Mouse (Mus musculus) hindbrain, embryonic 10.5 days (tissue): ENCODE data around the gene Cenph. TPM values are rescaled to one million over a fixed set of nuclear protein-coding genes. Genes with fewer than 3 reads are reported as not detected.
"Not testable (repeated sequence)": the region's sequence is repeated elsewhere in the genome, so short reads cannot be mapped to it uniquely, and the experiment has no call there.

Source experiments
- DNase-seq: peaks from one replicate; pipeline ENCODE4 v3.0.0-alpha.2; 2017; ENCODE audit warnings: low spot score
- H3K27ac ChIP-seq: fragments of 300-500 bp; sonication (generic); 2 replicates; pipeline ENCODE4 v1.5.1; 2016; ENCODE audit warnings: mild to moderate bottlenecking, moderate library complexity
- H3K27me3 ChIP-seq: fragments of 300-500 bp; sonication (generic); 2 replicates; pipeline ENCODE4 v1.6.1; 2016; ENCODE audit warnings: mild to moderate bottlenecking; ENCODE audit not compliant: poor library complexity, insufficient read depth, severe bottlenecking
- H3K36me3 ChIP-seq: fragments of 300-500 bp; sonication (generic); 2 replicates; pipeline ENCODE4 v1.6.1; 2016; ENCODE audit warnings: mild to moderate bottlenecking, moderate library complexity
- H3K4me1 ChIP-seq: fragments of 300-500 bp; sonication (generic); replicated peaks from 2 replicates; pipeline ENCODE4 v1.6.1; 2016; ENCODE audit warnings: mild to moderate bottlenecking
- H3K4me3 ChIP-seq: fragments of 300-500 bp; sonication (generic); 2 replicates; pipeline ENCODE4 v1.5.1; 2016; ENCODE audit warnings: mild to moderate bottlenecking, moderate library complexity
- H3K9me3 ChIP-seq: fragments of 300-500 bp; sonication (generic); 2 replicates; pipeline ENCODE4 v1.6.1; 2016; ENCODE audit warnings: mild to moderate bottlenecking, moderate library complexity
- WGBS: fragments of 180-500 bp; shearing (Covaris S2); methylation state at CpG from one replicate; pipeline ENCODE4 v1.1.7; 2016; 5-methylcytosine and 5-hydroxymethylcytosine counted together
- polyA plus RNA-seq: library from polyadenylated mRNA; unstranded; fragments of >200 nt; fragmentation: Nextera tagmentation; extraction: Ambion mirVana; gene quantifications from 2 replicates; pipeline ENCODE4 v1.2.1, GENCODE M21; 2016

Gene Cenph
- polyA plus RNA-seq = 51.5 and 57.8 TPM in 2 replicates

DNA sequence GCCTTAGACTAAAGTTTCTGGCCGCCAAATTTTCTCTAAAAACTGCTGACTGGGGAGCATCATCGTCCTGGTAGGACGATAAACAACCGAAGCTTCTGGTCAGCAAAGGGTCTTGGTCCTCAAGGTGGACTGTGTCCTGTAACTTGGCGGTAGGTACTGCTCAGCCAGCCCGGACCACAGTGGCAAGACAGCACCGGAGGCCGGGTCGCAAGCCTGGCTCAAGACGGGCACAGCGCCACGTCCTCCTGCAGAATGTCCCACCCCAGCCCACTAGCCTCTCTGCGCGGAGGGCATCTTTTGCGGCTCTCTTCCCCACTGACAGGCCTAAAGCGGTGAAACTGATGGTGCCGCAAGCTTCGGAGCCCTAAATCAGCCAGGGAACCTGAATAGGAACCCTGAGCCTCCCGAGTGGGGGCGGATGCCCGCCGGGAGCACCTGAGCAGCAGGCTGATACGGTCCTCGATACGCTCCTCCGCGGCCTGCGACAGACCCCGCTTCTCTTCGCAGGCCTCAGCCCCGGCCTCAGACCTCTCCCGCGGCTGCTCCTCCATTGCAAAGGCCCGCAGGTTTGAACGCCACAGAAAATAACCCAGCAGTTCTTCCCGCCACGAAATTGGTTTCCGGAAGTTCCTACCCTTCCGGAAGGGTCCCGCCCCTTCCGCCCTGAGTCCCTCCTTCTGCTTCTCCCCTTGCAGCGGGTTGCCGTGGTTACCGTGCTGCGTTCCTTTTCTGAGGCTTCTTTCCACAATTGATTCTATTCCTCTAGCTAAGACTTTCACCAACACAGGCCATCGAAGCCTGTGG lies at the start of gene Cenph:
Gene Cenph, minus strand, starts transcription at position 648 of the 804 bp plus-strand sequence.
- Histone ChIP-seq H3K9me3 (no peaks in the 10 kb centered on the region), H3K36me3 (peaks cover 63% of the 10 kb centered on the region), H3K4me1 (peaks cover 22% of the 10 kb centered on the region), H3K27ac (peak within 1 kb of the TSS; percentile 88), H3K27me3 (no peaks in the 10 kb centered on the region), H3K4me3 (peak within 1 kb of the TSS; percentile 95)
- peak; percentile 90 for DNase-seq
- under 1% methylated on average over 46 of the region's 46 CpGs for WGBS

- Histone ChIP-seq H3K36me3 (peaks cover 83% of the 10 kb centered on the region), H3K4me3 (no peak overlapping the region), H3K4me1 (no peaks in the 10 kb centered on the region), H3K27ac (no peak overlapping the region), H3K9me3 (no peaks in the 10 kb centered on the region), H3K27me3 (no peaks in the 10 kb centered on the region)
- no peak for DNase-seq
- WGBS = 96% methylated on average over 3 of the region's 3 CpGs
Observed at GRCm38 (mm10) chr13:100824916-100825315, 49.2 kb upstream of the Cenph start.

- peaks cover 89% of the 10 kb centered on the region for H3K36me3 ChIP-seq
- no peaks in the 10 kb centered on the region for H3K4me1 ChIP-seq
- 92% methylated on average over 6 of the region's 6 CpGs for WGBS
- no peak overlapping the region for H3K4me3 ChIP-seq
- no peaks in the 10 kb centered on the region for H3K27me3 ChIP-seq
- no peak for DNase-seq
- no peak overlapping the region for H3K27ac ChIP-seq
- H3K9me3 ChIP-seq = no peaks in the 10 kb centered on the region
Observed at GRCm38 (mm10) chr13:100824306-100824705, 48.6 kb upstream of the Cenph start.

GRCm38 (mm10) chr13:100823863-100824262 lies 48.2 kb upstream of the Cenph start:
- Histone ChIP-seq H3K4me3 (no peak overlapping the region), H3K4me1 (no peaks in the 10 kb centered on the region), H3K36me3 (peaks cover 93% of the 10 kb centered on the region), H3K27me3 (no peaks in the 10 kb centered on the region), H3K9me3 (no peaks in the 10 kb centered on the region), H3K27ac (no peak overlapping the region)
- DNase-seq = no peak
- WGBS = 94% methylated on average over 3 of the region's 3 CpGs

DNA sequence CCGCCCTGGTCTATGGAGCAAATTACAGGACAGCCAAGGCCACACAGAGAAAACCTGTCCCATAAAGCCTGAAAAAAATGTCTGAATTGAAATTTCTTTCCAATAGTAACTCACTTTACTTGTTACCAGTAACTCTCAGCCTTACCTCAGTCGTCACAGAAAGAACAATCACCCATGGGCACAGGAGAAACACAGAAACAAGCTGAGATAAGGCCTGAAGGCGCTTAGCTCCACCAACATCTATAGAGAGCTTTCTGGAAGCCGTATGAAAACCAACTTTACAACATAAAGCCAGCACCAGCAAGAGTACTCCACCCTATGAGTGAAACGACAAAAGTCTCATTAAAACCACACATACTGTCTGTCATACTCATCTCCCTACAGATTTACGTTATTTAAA lies 38.8 kb upstream of the Cenph start:
- no peaks in the 10 kb centered on the region for H3K27me3 ChIP-seq
- no peak overlapping the region for H3K4me3 ChIP-seq
- WGBS = 94% methylated on average over 6 of the region's 6 CpGs
- no peaks in the 10 kb centered on the region for H3K4me1 ChIP-seq
- peaks cover 94% of the 10 kb centered on the region for H3K36me3 ChIP-seq
- H3K9me3 ChIP-seq = no peaks in the 10 kb centered on the region
- DNase-seq = no peak
- H3K27ac ChIP-seq = no peak overlapping the region

DNA sequence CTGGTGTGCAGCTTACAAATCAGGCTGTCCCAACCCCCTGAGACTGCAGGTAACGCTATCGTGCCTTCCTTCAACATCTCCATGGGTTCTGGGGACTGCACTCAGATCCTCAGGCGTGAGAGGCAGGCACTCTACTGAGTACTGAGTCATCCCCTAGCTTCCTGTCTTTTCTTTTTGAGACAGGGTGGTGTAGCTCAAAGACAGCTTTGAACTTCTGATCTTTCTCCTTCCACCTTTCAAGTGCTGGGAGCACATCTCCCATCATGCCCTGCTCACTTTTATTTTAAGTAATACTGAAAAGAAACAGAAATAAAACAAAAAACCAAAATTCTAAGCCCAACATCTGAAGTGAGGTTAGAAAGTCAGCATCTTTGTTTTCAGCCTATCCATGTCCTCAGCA lies 30.1 kb upstream of the Cenph start:
- no peak overlapping the region for H3K4me3 ChIP-seq
- 96% methylated on average over 3 of the region's 3 CpGs for WGBS
- H3K9me3 ChIP-seq = no peaks in the 10 kb centered on the region
- H3K4me1 ChIP-seq = no peaks in the 10 kb centered on the region
- H3K36me3 ChIP-seq = peaks cover 94% of the 10 kb centered on the region
- no peak for DNase-seq
- H3K27me3 ChIP-seq = no peaks in the 10 kb centered on the region
- H3K27ac ChIP-seq = no peak overlapping the region

GRCm38 (mm10) chr13:100797171-100797570 lies 21.5 kb upstream of the Cenph start:
- no peaks in the 10 kb centered on the region for H3K9me3 ChIP-seq
- WGBS = 90% methylated on average over 6 of the region's 6 CpGs
- no peaks in the 10 kb centered on the region for H3K4me1 ChIP-seq
- H3K27ac ChIP-seq = no peak overlapping the region
- H3K4me3 ChIP-seq = no peak overlapping the region
- peaks cover 26% of the 10 kb centered on the region for H3K36me3 ChIP-seq
- H3K27me3 ChIP-seq = no peaks in the 10 kb centered on the region
- DNase-seq = no peak

- no peak overlapping the region for H3K27ac ChIP-seq
- no peaks in the 10 kb centered on the region for H3K27me3 ChIP-seq
- 84% methylated on average over 3 of the region's 3 CpGs for WGBS
- no peak overlapping the region for H3K4me3 ChIP-seq
- peaks cover 11% of the 10 kb centered on the region for H3K36me3 ChIP-seq
- peaks cover 14% of the 10 kb centered on the region for H3K4me1 ChIP-seq
- DNase-seq = no peak
- H3K9me3 ChIP-seq = no peaks in the 10 kb centered on the region
Observed at GRCm38 (mm10) chr13:100789083-100789482, 13.4 kb upstream of the Cenph start.

DNA sequence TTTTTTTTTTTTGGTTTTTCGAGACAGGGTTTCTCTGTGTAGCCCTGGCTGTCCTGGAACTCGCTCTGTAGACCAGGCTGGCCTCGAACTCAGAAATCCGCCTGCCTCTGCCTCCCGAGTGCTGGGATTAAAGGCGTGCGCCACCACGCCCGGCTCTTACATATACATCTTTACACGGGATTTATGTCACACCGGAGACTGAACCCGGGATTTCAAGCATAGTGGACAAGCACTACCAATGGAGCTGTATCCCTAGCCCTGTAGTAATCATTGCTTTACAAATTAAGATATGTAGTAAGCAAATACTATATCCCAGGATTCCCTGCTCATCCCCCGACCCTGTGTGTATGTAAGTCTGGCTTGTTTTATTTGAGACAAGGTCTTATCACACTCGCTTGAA lies 12.4 kb upstream of the Cenph start:
- 92% methylated on average over 13 of the region's 14 CpGs for WGBS
- not testable (repeated sequence) for H3K27me3 ChIP-seq, H3K9me3 ChIP-seq, H3K27ac ChIP-seq, H3K4me3 ChIP-seq, DNase-seq
- peaks cover 19% of the 10 kb centered on the region for H3K4me1 ChIP-seq
- peaks cover 22% of the 10 kb centered on the region for H3K36me3 ChIP-seq

DNA sequence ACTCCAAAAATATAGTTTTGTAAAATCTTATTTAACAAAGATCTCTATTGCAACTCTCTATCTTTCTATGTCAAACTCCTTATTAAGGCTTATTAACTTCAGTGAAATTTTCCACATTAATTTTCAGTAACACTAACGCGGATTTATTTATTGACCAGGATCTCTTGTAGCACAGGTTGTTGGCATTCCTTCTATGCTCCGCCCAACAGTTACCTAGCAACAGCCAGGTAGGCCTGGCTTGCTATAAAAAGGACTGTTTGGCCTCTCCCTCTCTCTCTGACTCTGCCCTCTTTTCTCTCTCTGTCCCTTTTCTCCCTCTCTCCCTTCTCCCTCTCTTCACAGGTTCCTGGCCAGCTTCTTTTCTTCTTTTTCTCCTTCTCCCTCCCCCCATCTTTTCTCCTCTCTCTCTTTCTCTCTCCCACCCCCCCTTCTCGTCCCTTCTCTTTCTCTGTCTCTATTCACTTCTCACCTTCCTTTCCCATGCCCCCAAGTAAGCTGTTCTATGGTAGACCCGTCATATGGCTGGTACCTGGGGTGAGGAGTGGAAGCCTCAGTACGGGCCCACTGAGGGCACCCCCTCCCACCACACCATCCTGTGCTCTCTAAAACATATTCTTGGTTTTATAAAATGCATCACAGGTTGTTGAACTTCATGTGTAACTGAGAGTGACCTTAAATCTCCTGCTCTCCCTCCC lies 11.8 kb upstream of the Cenph start:
- 66% methylated on average over 6 of the region's 6 CpGs for WGBS
- no peaks in the 10 kb centered on the region for H3K9me3 ChIP-seq
- no peaks in the 10 kb centered on the region for H3K27me3 ChIP-seq
- peaks cover 19% of the 10 kb centered on the region for H3K4me1 ChIP-seq
- peaks cover 28% of the 10 kb centered on the region for H3K36me3 ChIP-seq
- no peak overlapping the region for H3K4me3 ChIP-seq
- DNase-seq = no peak
- no peak overlapping the region for H3K27ac ChIP-seq

DNA sequence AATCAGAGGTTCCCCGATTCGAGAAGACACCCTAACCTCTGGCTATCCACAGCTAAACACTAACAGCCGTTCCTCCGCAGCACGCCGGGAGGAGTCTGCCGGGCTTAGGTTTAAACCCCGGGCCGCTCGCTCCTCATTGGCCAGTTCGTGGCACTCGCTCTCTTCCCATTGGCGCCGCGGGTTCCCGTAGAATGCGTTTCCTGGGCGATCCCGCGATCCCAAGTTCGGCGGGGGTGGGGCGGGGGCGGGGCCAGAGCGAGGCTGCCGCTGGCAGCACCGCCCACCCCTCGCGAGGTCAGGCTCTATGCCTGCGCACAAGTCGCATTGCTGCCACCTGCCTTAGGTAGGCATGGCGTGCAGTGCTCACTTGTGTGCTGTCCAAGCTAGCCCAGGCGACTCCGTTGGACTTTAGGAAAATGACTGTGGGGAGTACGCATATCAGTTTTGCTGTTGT lies 10.7 kb upstream of the Cenph start, which contains the start of gene Ccnb1:
Gene Ccnb1, minus strand, starts transcription at position 157 of the 454 bp plus-strand sequence.
- no peaks in the 10 kb centered on the region for H3K9me3 ChIP-seq
- H3K27me3 ChIP-seq = no peaks in the 10 kb centered on the region
- H3K36me3 ChIP-seq = peaks cover 38% of the 10 kb centered on the region
- DNase-seq = peak; percentile 98
- H3K27ac ChIP-seq = peak within 1 kb of the TSS; percentile 97
- under 1% methylated on average over 35 of the region's 35 CpGs for WGBS
- peak within 1 kb of the TSS; percentile 93 for H3K4me3 ChIP-seq
- H3K4me1 ChIP-seq = peaks cover 19% of the 10 kb centered on the region

- peak; percentile 35 for DNase-seq
- WGBS = under 1% methylated on average over 30 of the region's 30 CpGs
- Histone ChIP-seq H3K27me3 (no peaks in the 10 kb centered on the region), H3K36me3 (peaks cover 43% of the 10 kb centered on the region), H3K4me1 (peaks cover 19% of the 10 kb centered on the region), H3K4me3 (peak overlapping the region; percentile 93), H3K9me3 (no peaks in the 10 kb centered on the region), H3K27ac (peak overlapping the region; percentile 97)
Observed at GRCm38 (mm10) chr13:100785806-100786413, 10.2 kb upstream of the Cenph start.

DNA sequence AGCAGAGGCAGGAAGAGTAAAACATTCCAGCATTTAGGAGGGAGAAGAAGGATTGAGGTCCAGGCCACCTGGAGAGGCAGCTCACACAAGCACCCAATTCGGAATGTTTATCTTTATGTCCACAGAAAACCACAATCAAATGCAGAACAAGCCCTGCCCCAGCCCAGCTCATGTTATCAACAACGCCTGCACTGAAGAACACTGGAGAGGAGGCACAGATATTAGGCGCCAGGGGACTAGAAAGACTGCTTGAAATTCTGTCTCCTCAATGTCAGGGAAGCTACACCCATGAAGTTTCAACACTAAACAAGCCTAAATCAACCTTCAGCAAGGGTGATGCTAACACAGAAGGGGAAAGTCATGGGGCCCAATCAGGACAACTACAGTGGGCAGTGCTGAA lies 1.8 kb upstream of the Cenph start:
- H3K27me3 ChIP-seq = no peaks in the 10 kb centered on the region
- peaks cover 63% of the 10 kb centered on the region for H3K36me3 ChIP-seq
- no peak for DNase-seq
- no peaks in the 10 kb centered on the region for H3K9me3 ChIP-seq
- 82% methylated on average over 3 of the region's 3 CpGs for WGBS
- peaks cover 22% of the 10 kb centered on the region for H3K4me1 ChIP-seq
- H3K4me3 ChIP-seq = no peak overlapping the region
- no peak overlapping the region for H3K27ac ChIP-seq
